10 mouse cellular contexts compared by ENCODE assay signal in genomic region chr5:38157481-38158020, GRCm38 (mm10). TPM values are rescaled to one million over a fixed set of nuclear protein-coding genes. Genes with fewer than 3 reads are reported as not detected.
DNase-seq lines count a peak whose midpoint lies in the region; ATAC-seq lines count a peak whose summit lies in the region.
"Had no signal": no experiment of that assay in that cellular context is flagged by ENCODE, and none has a peak within 500 bp of the region (broad histone marks: within the 10 kb centered on the region; RNA-seq: fewer than 3 reads in every experiment).

No protein-coding gene starts in this region.

- H3K9me3 ChIP-seq in hindbrain, embryonic 12.5 days (replicated peaks): no peaks in the 10 kb centered on the region
- H3K9me3 ChIP-seq in midbrain, embryonic 12.5 days: no peaks in the 10 kb centered on the region

- H3K36me3 ChIP-seq in hindbrain, embryonic 12.5 days: peaks cover 50% of the 10 kb centered on the region
- H3K36me3 ChIP-seq in midbrain, embryonic 12.5 days: peaks cover 50% of the 10 kb centered on the region

- H3K27ac ChIP-seq in hindbrain, embryonic 12.5 days: peak overlapping the region; percentile 93; the same call in 1 of the 2 replicates
- H3K27ac ChIP-seq in midbrain, embryonic 12.5 days (replicated peaks): peak overlapping the region; percentile 93

- peak overlapping the region; percentile 87 for H3K4me3 ChIP-seq in hindbrain, embryonic 12.5 days
- H3K4me3 ChIP-seq in midbrain, embryonic 12.5 days: peak overlapping the region; percentile 88

- H3K4me1 ChIP-seq in hindbrain, embryonic 12.5 days: peaks cover 58% of the 10 kb centered on the region
- peaks cover 51% of the 10 kb centered on the region for H3K4me1 ChIP-seq in midbrain, embryonic 12.5 days

- ATAC-seq in cerebellum, adult (ENCODE audit: insufficient number of reproducible peaks, low FRiP score, low TSS enrichment): no peak
- ATAC-seq in hindbrain, embryonic 12.5 days (ENCODE audit: low FRiP score): no peak
- ATAC-seq in midbrain, embryonic 12.5 days (ENCODE audit: low FRiP score, low read depth): no peak

- peak; percentile 44 for DNase-seq in cerebellum, adult 11 months
- peak; percentile 47 to 50 for DNase-seq in cerebellum, postnatal 36 days
- DNase-seq in layer of hippocampus, postnatal 36 days: no peak
- DNase-seq in ovary, postnatal 10 days (ENCODE audit: low spot score): no peak
- DNase-seq in frontal cortex, postnatal 10 days (ENCODE audit: low spot score in 2 of 2): no peak
- DNase-seq: right cerebral cortex, postnatal 14 days; thymus, postnatal 14 days had no signal

- 55% methylated on average over 9 of the region's 9 CpGs for WGBS in hindbrain, embryonic 12.5 days
- 63% methylated on average over 9 of the region's 9 CpGs for WGBS in midbrain, embryonic 12.5 days

- H3K27me3 ChIP-seq in hindbrain, embryonic 12.5 days: peaks cover 14% of the 10 kb centered on the region; the same call in 1 of the 2 replicates
- peaks cover 24% of the 10 kb centered on the region for H3K27me3 ChIP-seq in midbrain, embryonic 12.5 days

- H3K4me2 ChIP-seq in hindbrain, embryonic 12.5 days (replicated peaks): peak overlapping the region; percentile 69
- H3K4me2 ChIP-seq in midbrain, embryonic 12.5 days (replicated peaks): peak overlapping the region; percentile 76

- H3K9ac ChIP-seq in hindbrain, embryonic 12.5 days: peak overlapping the region; percentile 97
- H3K9ac ChIP-seq in midbrain, embryonic 12.5 days (replicated peaks): peak overlapping the region; percentile 97

RNA-seq across cellular contexts. Expression of gene Nsg1, which starts 2.2 kb away (rescaled TPM):
- polyA plus RNA-seq in hindbrain, embryonic 12.5 days (2016; fragmentation: Nextera tagmentation; extraction: Ambion mirVana): 447 and 479 TPM in 2 replicates
- 369 and 382 TPM in 2 replicates for polyA plus RNA-seq in midbrain, embryonic 12.5 days (2016; fragmentation: Nextera tagmentation; extraction: Ambion mirVana)
- 100 to 1,000 TPM; 394 to 463 TPM for total RNA-seq in layer of hippocampus, postnatal 36 days (2021)

Comparison
In these comparisons a context has a peak if more than half of its experiments do, and no peak if none do; other contexts are left out.
1. DNase-seq: peak in cerebellum, adult 11 months (single experiment) and cerebellum, postnatal 36 days (2 of 2); none in layer of hippocampus, postnatal 36 days (0 of 2), ovary, postnatal 10 days (single experiment) and frontal cortex, postnatal 10 days (0 of 2).